ENCODE assay signal across 8 mouse cellular contexts in genomic region chr10:60237475-60238154, GRCm38 (mm10). TPM values are rescaled to one million over a fixed set of nuclear protein-coding genes. Genes with fewer than 3 reads are reported as not detected.
A peak's percentile ranks its signal among the peaks of the same experiment; 100 is the strongest.
DNase-seq lines count a peak whose midpoint lies in the region; ATAC-seq and TF ChIP-seq lines count a peak whose summit lies in the region.

No protein-coding gene starts in this region.

- TF ChIP-seq CTCF in CH12.LX (conservative IDR thresholded peaks at IDR 0.05 in 1 of 2, IDR thresholded peaks at IDR 0.05 in 1 of 2; ENCODE audit: low read depth in 2 of 2, low read length in 2 of 2): peak; percentile 94 to 95

- TF ChIP-seq POLR2A in CH12.LX (IDR thresholded peaks at IDR 0.05; ENCODE audit: low read depth, low read length): no peak

- ATAC-seq in intestine, embryonic 14.5 days (replicated peaks; ENCODE audit: low FRiP score, low TSS enrichment, low read depth): no peak
- ATAC-seq in intestine, embryonic 16.5 days: no peak
- ATAC-seq in embryonic facial prominence, embryonic 11.5 days (replicated peaks; ENCODE audit: insufficient number of reproducible peaks, low FRiP score, low TSS enrichment, low read depth): no peak
- ATAC-seq in neutrophil, adult 5-6 weeks (ENCODE audit: extremely low read depth, insufficient number of reproducible peaks, low FRiP score, poor library complexity, severe bottlenecking): peak; percentile 76

- H3K27ac ChIP-seq in intestine, embryonic 14.5 days (ENCODE audit: low read depth): no peak overlapping the region
- H3K27ac ChIP-seq in intestine, embryonic 16.5 days (ENCODE audit: low read length): no peak overlapping the region
- H3K27ac ChIP-seq in CH12.LX (ENCODE audit: insufficient read depth, low read depth): no peak overlapping the region
- H3K27ac ChIP-seq in embryonic facial prominence, embryonic 11.5 days (replicated peaks; ENCODE audit: low read depth, low read length): no peak overlapping the region

- no peaks in the 10 kb centered on the region for H3K79me2 ChIP-seq in CH12.LX (replicated peaks; ENCODE audit: control insufficient read depth, extremely low read depth, insufficient read depth, poor library complexity, severe bottlenecking)

- H3K27me3 ChIP-seq in intestine, embryonic 14.5 days (replicated peaks; ENCODE audit: control insufficient read depth, insufficient read depth, low read length): no peaks in the 10 kb centered on the region
- no peaks in the 10 kb centered on the region for H3K27me3 ChIP-seq in intestine, embryonic 16.5 days (replicated peaks; ENCODE audit: control insufficient read depth, insufficient read depth, low read length)
- no peaks in the 10 kb centered on the region for H3K27me3 ChIP-seq in CH12.LX (replicated peaks)
- H3K27me3 ChIP-seq in embryonic facial prominence, embryonic 11.5 days (ENCODE audit: control insufficient read depth, insufficient read depth, low read length): no peaks in the 10 kb centered on the region

- dilution Hi-C loops in CH12.LX (cut with MboI; ENCODE audit: extremely low pct_ligation_motif_present, extremely low pct_unique_long_range_greater_than_20kb, low sequenced_read_pairs): no loop called here

- H3K4me3 ChIP-seq in intestine, embryonic 14.5 days (ENCODE audit: low read depth, low read length): no peak overlapping the region
- no peak overlapping the region for H3K4me3 ChIP-seq in intestine, embryonic 16.5 days (ENCODE audit: low read length)
- no peak overlapping the region for H3K4me3 ChIP-seq in CH12.LX (replicated peaks in 1 of 3; ENCODE audit: low read depth in 2 of 3, low read length in 2 of 3, poor library complexity in 1 of 3)
- H3K4me3 ChIP-seq in embryonic facial prominence, embryonic 11.5 days (ENCODE audit: low read depth, low read length): no peak overlapping the region

- no peak overlapping the region for H3K9ac ChIP-seq in intestine, embryonic 14.5 days (ENCODE audit: low read length)
- no peak overlapping the region for H3K9ac ChIP-seq in intestine, embryonic 16.5 days (ENCODE audit: low read depth, low read length)
- H3K9ac ChIP-seq in CH12.LX (ENCODE audit: insufficient read depth, low read depth): no peak overlapping the region
- no peak overlapping the region for H3K9ac ChIP-seq in embryonic facial prominence, embryonic 11.5 days (replicated peaks; ENCODE audit: low read length)

- no peak for TF ChIP-seq EP300 in CH12.LX (IDR thresholded peaks at IDR 0.05; ENCODE audit: low read length)

- no peaks in the 10 kb centered on the region for H3K36me3 ChIP-seq in intestine, embryonic 14.5 days (ENCODE audit: control insufficient read depth, insufficient read depth, low read length)
- H3K36me3 ChIP-seq in intestine, embryonic 16.5 days (ENCODE audit: control insufficient read depth, insufficient read depth, low read length): no peaks in the 10 kb centered on the region
- H3K36me3 ChIP-seq in CH12.LX (replicated peaks in 1 of 2; ENCODE audit: control insufficient read depth in 1 of 2, insufficient read depth in 1 of 2, low read length in 1 of 2): no peaks in the 10 kb centered on the region
- H3K36me3 ChIP-seq in embryonic facial prominence, embryonic 11.5 days (replicated peaks; ENCODE audit: control insufficient read depth, insufficient read depth, low read depth, low read length): no peaks in the 10 kb centered on the region

- H3K4me2 ChIP-seq in intestine, embryonic 14.5 days (ENCODE audit: low read length): no peak overlapping the region
- H3K4me2 ChIP-seq in intestine, embryonic 16.5 days (ENCODE audit: low read depth, low read length): no peak overlapping the region
- H3K4me2 ChIP-seq in CH12.LX (ENCODE audit: insufficient read depth, low read depth, poor library complexity, severe bottlenecking): no peak overlapping the region
- no peak overlapping the region for H3K4me2 ChIP-seq in embryonic facial prominence, embryonic 11.5 days (ENCODE audit: low read depth, low read length)

- H3K4me1 ChIP-seq in intestine, embryonic 14.5 days (replicated peaks; ENCODE audit: control insufficient read depth, insufficient read depth, low read length): no peaks in the 10 kb centered on the region
- no peaks in the 10 kb centered on the region for H3K4me1 ChIP-seq in intestine, embryonic 16.5 days (ENCODE audit: control insufficient read depth, insufficient read depth, low read length)
- peaks cover 8 to 27% of the 10 kb centered on the region in 2 experiments; a peak in 3 of 4 replicates for H3K4me1 ChIP-seq in CH12.LX (ENCODE audit: control insufficient read depth in 1 of 2, insufficient read depth in 2 of 2)
- no peaks in the 10 kb centered on the region for H3K4me1 ChIP-seq in embryonic facial prominence, embryonic 11.5 days (ENCODE audit: control insufficient read depth, insufficient read depth, low read length)

- in situ Hi-C loops in CH12.LX (cut with MboI; ENCODE audit: low pct_ligation_motif_present, low pct_unique_long_range_greater_than_20kb, low sequenced_read_pairs): loop anchor here (10.0 kb wide), 2 partner anchors 233 to 343 kb away; partner anchors contain the start of genes Anapc16 and Ascc1

- peak; percentile 96 for TF ChIP-seq RAD21 in CH12.LX (IDR thresholded peaks at IDR 0.05; ENCODE audit: low read depth, low read length)

- WGBS in intestine, embryonic 14.5 days: 64% methylated on average over 10 of the region's 10 CpGs
- 73% methylated on average over 10 of the region's 10 CpGs for WGBS in intestine, embryonic 16.5 days
- WGBS in embryonic facial prominence, embryonic 11.5 days: 63% methylated on average over 10 of the region's 10 CpGs

- DNase-seq in intestine, embryonic 14.5 days (ENCODE audit: low spot score): peak; percentile 76
- peak; percentile 84 for DNase-seq in CH12.LX (ENCODE audit: extremely low read depth)
- DNase-seq in adrenal gland, postnatal 14 days: peak; percentile 80
- DNase-seq in embryonic facial prominence, embryonic 11.5 days (ENCODE audit: low spot score): peak; percentile 66
- DNase-seq in layer of hippocampus, adult 9-11 months: peak; percentile 56
- no peak for DNase-seq in yolk sac, embryonic 10.5 days (ENCODE audit: low spot score)

- no peaks in the 10 kb centered on the region for H3K9me3 ChIP-seq in intestine, embryonic 14.5 days (ENCODE audit: control insufficient read depth, low read length)
- H3K9me3 ChIP-seq in intestine, embryonic 16.5 days (ENCODE audit: control insufficient read depth, low read length): no peaks in the 10 kb centered on the region
- H3K9me3 ChIP-seq in CH12.LX (replicated peaks; ENCODE audit: low read length): peaks cover 15% of the 10 kb centered on the region
- no peaks in the 10 kb centered on the region for H3K9me3 ChIP-seq in embryonic facial prominence, embryonic 11.5 days (replicated peaks; ENCODE audit: control insufficient read depth, low read length)

TF ChIP-seq in CH12.LX, 34 proteins besides CTCF, POLR2A, EP300 and RAD21:
- TF ChIP-seq ZC3H11A (IDR thresholded peaks at IDR 0.05; ENCODE audit: low read depth, low read length): peak; percentile 82
- TF ChIP-seq CHD1 (IDR thresholded peaks at IDR 0.05; ENCODE audit: low read depth, low read length): no peak
- TF ChIP-seq MYC (IDR thresholded peaks at IDR 0.05; ENCODE audit: low read depth, low read length): 0 out of 2 replicates have a peak, but pooled peaks have one; percentile 19
- peak; percentile 96 for TF ChIP-seq SMC3 (IDR thresholded peaks at IDR 0.05; ENCODE audit: low read depth, low read length)

RNA-seq across cellular contexts. Expression of gene Chst3, which starts 18.6 kb away (rescaled TPM):
- polyA plus RNA-seq in intestine, embryonic 14.5 days (2014; fragmentation: Nextera tagmentation; extraction: Ambion mirVana): 1.3 and 1.7 TPM in 2 replicates
- polyA plus RNA-seq in intestine, embryonic 16.5 days (2015; fragmentation: Nextera tagmentation; extraction: Ambion mirVana): 1.3 and 1.4 TPM in 2 replicates
- total RNA-seq in CH12.LX (2012; rRNA removed) (4.4 and 5.2 TPM in 2 replicates), CH12.LX (2014; rRNA removed) (7.4 and 7.5 TPM in 2 replicates)
- polyA plus RNA-seq in CH12.LX (2012; ENCODE audit: insufficient read length, low read depth): 11.0 and 12.2 TPM in 2 replicates
- total RNA-seq in adrenal gland, postnatal 14 days (2021): 2.0 and 5.4 TPM in 2 replicates
- 0.86 and 1.4 TPM in 2 replicates for polyA plus RNA-seq in embryonic facial prominence, embryonic 11.5 days (2014; fragmentation: Nextera tagmentation; extraction: Ambion mirVana)
- total RNA-seq in neutrophil, adult 5-6 weeks (2017): 135 TPM in 2 replicates

RNA-seq across cellular contexts. Expression of gene Psap, which starts 39.8 kb away (rescaled TPM):
- polyA plus RNA-seq in intestine, embryonic 14.5 days (2014; fragmentation: Nextera tagmentation; extraction: Ambion mirVana): 104 and 124 TPM in 2 replicates
- polyA plus RNA-seq in intestine, embryonic 16.5 days (2015; fragmentation: Nextera tagmentation; extraction: Ambion mirVana): 178 and 187 TPM in 2 replicates
- total RNA-seq in CH12.LX (2012; rRNA removed) (300 and 318 TPM in 2 replicates), CH12.LX (2014; rRNA removed) (223 and 251 TPM in 2 replicates)
- 465 and 470 TPM in 2 replicates for polyA plus RNA-seq in CH12.LX (2012; ENCODE audit: insufficient read length, low read depth)
- total RNA-seq in adrenal gland, postnatal 14 days (2021): 876 and 969 TPM in 2 replicates
- 64.2 and 74.4 TPM in 2 replicates for polyA plus RNA-seq in embryonic facial prominence, embryonic 11.5 days (2014; fragmentation: Nextera tagmentation; extraction: Ambion mirVana)
- total RNA-seq in neutrophil, adult 5-6 weeks (2017): 675 and 698 TPM in 2 replicates
